In genomic region chr5:122070963-122071800, GRCm38 (mm10) we compare ENCODE assay signal across 13 mouse cellular contexts. TPM values are rescaled to one million over a fixed set of nuclear protein-coding genes. Genes with fewer than 3 reads are reported as not detected.
DNase-seq lines count a peak whose midpoint lies in the region; ATAC-seq lines count a peak whose summit lies in the region.
"Had no signal": no experiment of that assay in that cellular context is flagged by ENCODE, and none has a peak within 500 bp of the region (broad histone marks: within the 10 kb centered on the region; RNA-seq: fewer than 3 reads in every experiment).

No protein-coding gene starts in this region.

- 89% methylated on average over 16 of the region's 16 CpGs for WGBS in forebrain, embryonic 15.5 days

- ATAC-seq in forebrain, embryonic 15.5 days (replicated peaks), result no peak
- ATAC-seq: liver, postnatal 0 days; midbrain, embryonic 13.5 days had no signal

- no peaks in the 10 kb centered on the region for H3K9me3 ChIP-seq in forebrain, embryonic 15.5 days
- H3K9me3 ChIP-seq: forebrain, embryonic 10.5 days; hindbrain, embryonic 12.5 days; midbrain, embryonic 13.5 days had no signal

- DNase-seq in kidney, postnatal 14 days, result peak; percentile 30
- DNase-seq in kidney, adult 11 months, result no peak
- peak; percentile 61 for DNase-seq in adrenal gland, postnatal 10 days
- DNase-seq in gastrocnemius, postnatal 36 days, result peak; percentile 44 to 57
- DNase-seq in heart, postnatal 4 days, result peak; percentile 71
- no peak for DNase-seq in frontal cortex, postnatal 10 days (ENCODE audit: low spot score in 2 of 2)
- DNase-seq in layer of hippocampus, adult 8-10 months (ENCODE audit: low spot score in 2 of 2), result no peak
- DNase-seq: liver, postnatal 0 days; thymus, postnatal 4 days had no signal

- no peak overlapping the region for H3K27ac ChIP-seq in forebrain, embryonic 15.5 days (replicated peaks)
- H3K27ac ChIP-seq: forebrain, embryonic 10.5 days; hindbrain, embryonic 12.5 days; midbrain, embryonic 13.5 days had no signal

- no peak overlapping the region for H3K4me3 ChIP-seq in forebrain, embryonic 15.5 days
- H3K4me3 ChIP-seq: forebrain, embryonic 10.5 days; hindbrain, embryonic 12.5 days; midbrain, embryonic 13.5 days had no signal

- intact Hi-C loops in gastrocnemius, postnatal 36 days (cut with DNase I), result no loop called here

- no peaks in the 10 kb centered on the region for H3K36me3 ChIP-seq in forebrain, embryonic 15.5 days
- H3K36me3 ChIP-seq: forebrain, embryonic 10.5 days; hindbrain, embryonic 12.5 days; midbrain, embryonic 13.5 days had no signal

- H3K9ac ChIP-seq in forebrain, embryonic 15.5 days (replicated peaks), result no peak overlapping the region
- H3K9ac ChIP-seq: hindbrain, embryonic 12.5 days; liver, postnatal 0 days; midbrain, embryonic 13.5 days had no signal

- no peaks in the 10 kb centered on the region for H3K27me3 ChIP-seq in forebrain, embryonic 15.5 days
- H3K27me3 ChIP-seq: hindbrain, embryonic 12.5 days; midbrain, embryonic 13.5 days had no signal

- H3K4me1 ChIP-seq in forebrain, embryonic 15.5 days, result no peaks in the 10 kb centered on the region
- H3K4me1 ChIP-seq: forebrain, embryonic 10.5 days; hindbrain, embryonic 12.5 days; midbrain, embryonic 13.5 days had no signal

- H3K4me2 ChIP-seq in forebrain, embryonic 15.5 days (replicated peaks), result no peak overlapping the region
- H3K4me2 ChIP-seq: hindbrain, embryonic 12.5 days; midbrain, embryonic 13.5 days had no signal

RNA-seq across cellular contexts. Expression of gene Cux2, which starts 21.3 kb away (rescaled TPM):
- total RNA-seq in adrenal gland, postnatal 10 days (2021), result 10 to 100 TPM; 23.5 to 25.1 TPM
- total RNA-seq in gastrocnemius, postnatal 36 days (2021), result 1 to 10 TPM; 1.9 to 2.3 TPM
- 10 to 100 TPM; 12.2 to 13.6 TPM for total RNA-seq in heart, postnatal 4 days (2021)
- 10 to 100 TPM; 41.0 to 48.6 (median 45.2) TPM for total RNA-seq in layer of hippocampus, adult 8-10 months (2022)
- polyA plus RNA-seq in forebrain, embryonic 15.5 days (2015; fragmentation: Nextera tagmentation; extraction: Ambion mirVana), result 32.3 and 33.7 TPM in 2 replicates

RNA-seq across cellular contexts. Expression of gene Myl2, which starts 29.6 kb away (rescaled TPM):
- total RNA-seq in adrenal gland, postnatal 10 days (2021), result 100 to 1,000 TPM in 1 of 2 experiments, 10 to 100 TPM in 1; 25.5 to 182 TPM
- total RNA-seq in gastrocnemius, postnatal 36 days (2021), result 1,000 to 10,000 TPM in 1 of 2 experiments, 100 to 1,000 TPM in 1; 404 to 1,700 TPM
- total RNA-seq in heart, postnatal 4 days (2021), result over 10,000 TPM; 18,495 to 19,403 TPM
- total RNA-seq in layer of hippocampus, adult 8-10 months (2022), result 1 to 10 TPM in 3 of 4 experiments, under 1 TPM in 1; 0.80 to 4.7 (median 2.9) TPM
- 0.28 and 3.6 TPM in 2 replicates for polyA plus RNA-seq in forebrain, embryonic 15.5 days (2015; fragmentation: Nextera tagmentation; extraction: Ambion mirVana)
- polyA plus RNA-seq: forebrain, embryonic 10.5 days had no signal

Comparison
In these comparisons a context has a peak if more than half of its experiments do, and no peak if none do; other contexts are left out.
1. DNase-seq: peak in kidney, postnatal 14 days (single experiment), adrenal gland, postnatal 10 days (single experiment), gastrocnemius, postnatal 36 days (2 of 2) and heart, postnatal 4 days (single experiment); none in kidney, adult 11 months (single experiment), frontal cortex, postnatal 10 days (0 of 2) and layer of hippocampus, adult 8-10 months (0 of 2).
2. RNA of gene Myl2, which starts 29.6 kb away (total RNA-seq): 18,495 to 19,403 TPM in heart, postnatal 4 days; 404 to 1,700 TPM in gastrocnemius, postnatal 36 days, 25.5 to 182 TPM in adrenal gland, postnatal 10 days and 0.80 to 4.7 TPM in layer of hippocampus, adult 8-10 months; every median in the first group is over 10 times any median in the second.